Mouse (Mus musculus) forebrain, embryonic 10.5 days (tissue): ENCODE data around the gene Cldn11. TPM values are rescaled to one million over a fixed set of nuclear protein-coding genes. Genes with fewer than 3 reads are reported as not detected.

ENCODE experiments used
- DNase-seq: peaks from one replicate; pipeline ENCODE4 v3.0.0-alpha.2; 2017; ENCODE audit warnings: low spot score; ENCODE audit errors: extremely low spot score
- H3K27ac ChIP-seq: fragments of 300-500 bp; sonication (generic); 2 replicates; pipeline ENCODE4 v1.5.1; 2016; ENCODE audit warnings: mild to moderate bottlenecking
- H3K27me3 ChIP-seq: fragments of 300-500 bp; sonication (generic); 2 replicates; pipeline ENCODE4 v1.6.1; 2016; ENCODE audit warnings: mild to moderate bottlenecking; ENCODE audit not compliant: poor library complexity, severe bottlenecking
- H3K36me3 ChIP-seq: fragments of 300-500 bp; sonication (generic); replicated peaks from 2 replicates; pipeline ENCODE4 v1.6.1; 2016; ENCODE audit warnings: mild to moderate bottlenecking, moderate library complexity
- H3K4me1 ChIP-seq: fragments of 300-500 bp; sonication (generic); 2 replicates; pipeline ENCODE4 v1.6.1; 2016
- H3K4me3 ChIP-seq: fragments of 300-500 bp; sonication (generic); 2 replicates; pipeline ENCODE4 v1.5.1; 2016; ENCODE audit warnings: mild to moderate bottlenecking, moderate library complexity
- H3K9me3 ChIP-seq: fragments of 300-500 bp; sonication (generic); 2 replicates; pipeline ENCODE4 v1.6.1; 2016; ENCODE audit warnings: mild to moderate bottlenecking, moderate library complexity
- WGBS: fragments of 180-500 bp; shearing (Covaris S2); methylation state at CpG from one replicate; pipeline ENCODE4 v1.1.7; 2016; 5-methylcytosine and 5-hydroxymethylcytosine counted together
- polyA plus RNA-seq: library from polyadenylated mRNA; unstranded; fragments of >200 nt; fragmentation: Nextera tagmentation; extraction: Ambion mirVana; gene quantifications from 2 replicates; pipeline ENCODE4 v1.2.1, GENCODE M21; 2016

Gene Cldn11
- polyA plus RNA-seq, 1 experiment from 2014 or later: 9.0 TPM

GRCm38 (mm10) chr3:31166365-31166871 is 16.7 kb downstream of the Cldn11 start:
- no peaks in the 10 kb centered on the region for H3K27me3 ChIP-seq
- WGBS: 42% methylated on average over 12 of the region's 12 CpGs
- peaks cover 23% of the 10 kb centered on the region for H3K4me1 ChIP-seq
- H3K36me3 ChIP-seq: no peaks in the 10 kb centered on the region
- H3K9me3 ChIP-seq: no peaks in the 10 kb centered on the region
- H3K4me3 ChIP-seq: no peak overlapping the region
- H3K27ac ChIP-seq: peak overlapping the region; percentile 31
- peak; percentile 19 for DNase-seq

- Histone ChIP-seq H3K27ac (no peak overlapping the region), H3K4me3 (no peak overlapping the region), H3K4me1 (no peaks in the 10 kb centered on the region), H3K27me3 (no peaks in the 10 kb centered on the region), H3K36me3 (no peaks in the 10 kb centered on the region), H3K9me3 (peaks cover 7% of the 10 kb centered on the region; the same call in 1 of the 2 replicates)
- no peak for DNase-seq
- 94% methylated on average over 7 of the region's 7 CpGs for WGBS
These were observed 40.6 kb downstream of the Cldn11 start for GRCm38 (mm10) chr3:31190342-31190741.

GRCm38 (mm10) chr3:31191402-31191801 is 41.7 kb downstream of the Cldn11 start:
- no peak for DNase-seq
- no peak overlapping the region for H3K4me3 ChIP-seq
- 76% methylated on average over 10 of the region's 10 CpGs for WGBS
- H3K27ac ChIP-seq: no peak overlapping the region
- H3K36me3 ChIP-seq: no peaks in the 10 kb centered on the region
- H3K4me1 ChIP-seq: no peaks in the 10 kb centered on the region
- no peaks in the 10 kb centered on the region for H3K27me3 ChIP-seq
- peaks cover 7% of the 10 kb centered on the region; the same call in 1 of the 2 replicates for H3K9me3 ChIP-seq

GRCm38 (mm10) chr3:31199162-31199877 is 49.6 kb downstream of the Cldn11 start:
- no peak for DNase-seq
- Histone ChIP-seq H3K27me3 (no peaks in the 10 kb centered on the region), H3K36me3 (no peaks in the 10 kb centered on the region), H3K27ac (no peak overlapping the region), H3K9me3 (no peaks in the 10 kb centered on the region), H3K4me1 (no peaks in the 10 kb centered on the region), H3K4me3 (no peak overlapping the region)
- 87% methylated on average over 11 of the region's 17 CpGs for WGBS

GRCm38 (mm10) chr3:31203947-31204346 is 54.2 kb downstream of the Cldn11 start:
- Histone ChIP-seq H3K4me1 (peaks cover 10% of the 10 kb centered on the region), H3K9me3 (no peaks in the 10 kb centered on the region), H3K27me3 (no peaks in the 10 kb centered on the region), H3K36me3 (no peaks in the 10 kb centered on the region), H3K27ac (no peak overlapping the region), H3K4me3 (no peak overlapping the region)
- no peak for DNase-seq
- 94% methylated on average over 11 of the region's 11 CpGs for WGBS

GRCm38 (mm10) chr3:31205167-31205566 is 55.4 kb downstream of the Cldn11 start:
- Histone ChIP-seq H3K4me1 (peaks cover 16% of the 10 kb centered on the region), H3K27me3 (no peaks in the 10 kb centered on the region), H3K36me3 (no peaks in the 10 kb centered on the region), H3K27ac (no peak overlapping the region), H3K9me3 (no peaks in the 10 kb centered on the region), H3K4me3 (no peak overlapping the region)
- DNase-seq: no peak
- 90% methylated on average over 3 of the region's 3 CpGs for WGBS

GRCm38 (mm10) chr3:31208046-31208445 is 58.3 kb downstream of the Cldn11 start:
- Histone ChIP-seq H3K36me3 (no peaks in the 10 kb centered on the region), H3K4me1 (peaks cover 27% of the 10 kb centered on the region), H3K4me3 (no peak overlapping the region), H3K9me3 (no peaks in the 10 kb centered on the region), H3K27me3 (no peaks in the 10 kb centered on the region), H3K27ac (no peak overlapping the region)
- 79% methylated on average over 4 of the region's 4 CpGs for WGBS
- DNase-seq: no peak

- Histone ChIP-seq H3K4me1 (peaks cover 32% of the 10 kb centered on the region), H3K27ac (peak overlapping the region; percentile 74), H3K27me3 (no peaks in the 10 kb centered on the region), H3K4me3 (peak overlapping the region; percentile 34; the same call in 1 of the 2 replicates), H3K9me3 (no peaks in the 10 kb centered on the region), H3K36me3 (no peaks in the 10 kb centered on the region)
- peak; percentile 26 for DNase-seq
- WGBS: 12% methylated on average over 6 of the region's 6 CpGs
These were observed 58.8 kb downstream of the Cldn11 start for GRCm38 (mm10) chr3:31208458-31208994.

- H3K4me3 ChIP-seq: peak overlapping the region; percentile 34
- no peaks in the 10 kb centered on the region for H3K36me3 ChIP-seq
- H3K27me3 ChIP-seq: no peaks in the 10 kb centered on the region
- H3K9me3 ChIP-seq: no peaks in the 10 kb centered on the region
- WGBS: 8% methylated on average over 19 of the region's 19 CpGs
- H3K27ac ChIP-seq: peak overlapping the region; percentile 74
- peak; percentile 25 for DNase-seq
- peaks cover 36% of the 10 kb centered on the region for H3K4me1 ChIP-seq
These were observed 59.3 kb downstream of the Cldn11 start for GRCm38 (mm10) chr3:31209001-31209400.

- H3K4me3 ChIP-seq: no peak overlapping the region
- H3K4me1 ChIP-seq: peaks cover 39% of the 10 kb centered on the region
- peak overlapping the region; percentile 77 for H3K27ac ChIP-seq
- H3K36me3 ChIP-seq: no peaks in the 10 kb centered on the region
- DNase-seq: no peak
- H3K9me3 ChIP-seq: no peaks in the 10 kb centered on the region
- no peaks in the 10 kb centered on the region for H3K27me3 ChIP-seq
- 65% methylated on average over 9 of the region's 9 CpGs for WGBS
These were observed 62.7 kb downstream of the Cldn11 start for GRCm38 (mm10) chr3:31212205-31213038.

GRCm38 (mm10) chr3:31213802-31214201 is 64.1 kb downstream of the Cldn11 start:
- Histone ChIP-seq H3K36me3 (no peaks in the 10 kb centered on the region), H3K27me3 (no peaks in the 10 kb centered on the region), H3K9me3 (no peaks in the 10 kb centered on the region), H3K4me1 (peaks cover 34% of the 10 kb centered on the region), H3K4me3 (no peak overlapping the region), H3K27ac (peak overlapping the region; percentile 77)
- WGBS: 33% methylated on average over 3 of the region's 3 CpGs
- DNase-seq: no peak
